Mouse (Mus musculus) MEL (cell line): Measurements from ENCODE around the gene Fndc3b.

ENCODE experiments used
- EP300 ChIP-seq, 2 experiments: IDR thresholded peaks; 2 replicates each; pipeline ENCODE4 v1.6.1; 2011; ENCODE audit warnings: improper control_type of control experiment in 2 of 2, low read length in 2 of 2, low read depth in 1 of 2, mild to moderate bottlenecking in 1 of 2
- TCF12 ChIP-seq: IDR thresholded peaks from 2 replicates; pipeline ENCODE4 v1.6.1; 2014; ENCODE audit warnings: low read depth, mild to moderate bottlenecking, inconsistent platforms, low read length, improper control_type of control experiment, moderate library complexity

GRCm38 (mm10) chr3:27677574-27677973, 33.5 kb downstream of the Fndc3b start:
- TF ChIP-seq TCF12 (no peak), EP300 (IDR thresholded peaks at IDR 0.05; ENCODE audit: low read depth in 1 of 2, low read length in 2 of 2) (no peak)
